Mouse (Mus musculus): ENCODE measurements around the gene Arhgap8. TPM values are rescaled to one million over a fixed set of nuclear protein-coding genes. Genes with fewer than 3 reads are reported as not detected.

Gene Arhgap8
- polyA plus RNA-seq, 1 experiment from 2014 or later, result 3.2 TPM

DNA sequence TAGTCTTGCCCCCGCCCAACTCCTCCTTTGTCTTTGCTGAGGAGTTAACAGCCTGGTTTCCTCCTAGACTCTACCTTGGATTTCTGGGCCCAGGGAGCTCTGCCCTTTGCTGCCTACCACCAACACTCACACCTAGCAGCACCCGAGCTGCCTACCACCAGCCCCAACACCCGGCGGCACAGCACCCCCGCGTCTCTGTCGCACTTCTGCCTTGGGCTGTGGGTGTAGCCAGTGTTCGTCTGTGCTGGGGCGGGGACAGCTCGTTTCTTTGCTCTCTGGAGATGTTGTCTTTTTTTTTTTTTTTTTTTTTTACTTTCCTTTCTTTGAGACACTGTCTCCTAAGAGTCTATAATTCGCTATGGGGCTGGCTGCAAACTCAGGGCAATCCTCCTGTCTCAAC is 41.9 kb upstream of the Arhgap8 start:
- H3K4me2 ChIP-seq (ENCODE audit: low read length), result no peak overlapping the region
- H3K27me3 ChIP-seq (ENCODE audit: control insufficient read depth, insufficient read depth, low read length), result no peaks in the 10 kb centered on the region
- no peak overlapping the region for H3K27ac ChIP-seq (replicated peaks in 1 of 2; ENCODE audit: control insufficient read depth in 1 of 2, insufficient read depth in 1 of 2, low read depth in 2 of 2, low read length in 2 of 2)
- no peaks in the 10 kb centered on the region for H3K36me3 ChIP-seq (ENCODE audit: control insufficient read depth, insufficient read depth, low read length)
- no peak for ATAC-seq (ENCODE audit: insufficient number of reproducible peaks, insufficient read depth, low FRiP score, low read depth)
- H3K4me3 ChIP-seq (ENCODE audit: control insufficient read depth in 1 of 2, insufficient read depth in 1 of 2, low read depth in 1 of 2, low read length in 2 of 2), result no peak overlapping the region
- H3K9ac ChIP-seq (ENCODE audit: low read length), result no peak overlapping the region
- no peaks in the 10 kb centered on the region for H3K9me3 ChIP-seq (ENCODE audit: control insufficient read depth, low read length)
- peaks cover 10 to 13% of the 10 kb centered on the region in 2 experiments for H3K4me1 ChIP-seq (ENCODE audit: control insufficient read depth in 2 of 2, insufficient read depth in 2 of 2, low read length in 2 of 2)
- WGBS, result 62% methylated on average over 11 of the region's 11 CpGs

DNA sequence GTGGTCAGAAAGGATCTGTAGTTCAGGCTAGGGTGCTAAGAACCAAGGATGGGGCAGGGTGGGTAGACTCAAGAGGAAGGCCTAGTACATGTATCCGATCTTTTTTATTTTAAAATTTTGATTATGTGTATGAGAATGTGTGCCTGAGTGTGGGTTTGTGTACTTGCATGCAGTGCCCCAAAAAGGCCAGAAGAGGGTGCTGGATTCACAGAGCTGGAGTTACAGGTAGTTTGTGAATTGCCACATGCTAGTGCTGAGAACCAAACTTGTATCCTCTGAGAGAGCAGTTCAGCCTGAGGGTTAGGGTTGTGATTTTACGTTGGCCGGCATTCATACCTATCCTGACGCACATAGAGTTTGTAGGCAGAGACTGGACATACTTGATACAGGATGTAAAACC is 40.8 kb upstream of the Arhgap8 start:
- H3K9me3 ChIP-seq (ENCODE audit: control insufficient read depth, low read length), result no peaks in the 10 kb centered on the region
- no peaks in the 10 kb centered on the region for H3K36me3 ChIP-seq (ENCODE audit: control insufficient read depth, insufficient read depth, low read length)
- no peak overlapping the region for H3K4me2 ChIP-seq (ENCODE audit: low read length)
- no peaks in the 10 kb centered on the region for H3K27me3 ChIP-seq (ENCODE audit: control insufficient read depth, insufficient read depth, low read length)
- no peak overlapping the region for H3K9ac ChIP-seq (ENCODE audit: low read length)
- H3K4me1 ChIP-seq (ENCODE audit: control insufficient read depth in 2 of 2, insufficient read depth in 2 of 2, low read length in 2 of 2), result peaks cover 12 to 20% of the 10 kb centered on the region in 2 experiments
- no peak overlapping the region for H3K27ac ChIP-seq (replicated peaks in 1 of 2; ENCODE audit: control insufficient read depth in 1 of 2, insufficient read depth in 1 of 2, low read depth in 2 of 2, low read length in 2 of 2)
- 95% methylated on average over 4 of the region's 4 CpGs for WGBS
- H3K4me3 ChIP-seq (ENCODE audit: control insufficient read depth in 1 of 2, insufficient read depth in 1 of 2, low read depth in 1 of 2, low read length in 2 of 2), result no peak overlapping the region
- ATAC-seq (ENCODE audit: insufficient number of reproducible peaks, insufficient read depth, low FRiP score, low read depth), result no peak

DNA sequence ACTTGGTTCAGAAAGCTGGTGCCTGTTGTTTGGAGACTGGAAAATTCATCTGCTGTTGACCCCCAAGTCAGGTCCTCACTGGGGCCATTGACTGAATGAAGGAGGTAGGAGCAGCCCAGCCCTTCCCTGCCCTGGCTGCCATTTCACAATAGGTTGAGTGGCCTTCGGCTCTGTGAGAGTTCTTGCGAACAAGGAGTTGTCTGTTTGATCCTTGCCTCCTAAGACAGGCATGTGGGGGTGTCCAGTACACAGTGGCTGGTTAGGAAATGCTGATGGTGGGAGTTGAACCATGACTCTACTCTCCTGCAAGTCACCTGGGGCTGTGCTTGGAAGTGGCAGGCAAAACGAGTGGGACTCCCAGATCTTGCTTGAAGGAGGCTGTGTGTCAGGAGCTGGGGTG is 40.1 kb upstream of the Arhgap8 start:
- Histone ChIP-seq H3K4me3 (ENCODE audit: control insufficient read depth in 1 of 2, insufficient read depth in 1 of 2, low read depth in 1 of 2, low read length in 2 of 2) (no peak overlapping the region), H3K9ac (ENCODE audit: low read length) (no peak overlapping the region), H3K4me1 (ENCODE audit: control insufficient read depth in 2 of 2, insufficient read depth in 2 of 2, low read length in 2 of 2) (peaks cover 12 to 22% of the 10 kb centered on the region in 2 experiments), H3K27me3 (ENCODE audit: control insufficient read depth, insufficient read depth, low read length) (no peaks in the 10 kb centered on the region), H3K27ac (replicated peaks in 1 of 2; ENCODE audit: control insufficient read depth in 1 of 2, insufficient read depth in 1 of 2, low read depth in 2 of 2, low read length in 2 of 2) (no peak overlapping the region), H3K4me2 (ENCODE audit: low read length) (no peak overlapping the region), H3K36me3 (ENCODE audit: control insufficient read depth, insufficient read depth, low read length) (no peaks in the 10 kb centered on the region), H3K9me3 (ENCODE audit: control insufficient read depth, low read length) (no peaks in the 10 kb centered on the region)
- WGBS, result 83% methylated on average over 3 of the region's 3 CpGs
- no peak for ATAC-seq (ENCODE audit: insufficient number of reproducible peaks, insufficient read depth, low FRiP score, low read depth)

DNA sequence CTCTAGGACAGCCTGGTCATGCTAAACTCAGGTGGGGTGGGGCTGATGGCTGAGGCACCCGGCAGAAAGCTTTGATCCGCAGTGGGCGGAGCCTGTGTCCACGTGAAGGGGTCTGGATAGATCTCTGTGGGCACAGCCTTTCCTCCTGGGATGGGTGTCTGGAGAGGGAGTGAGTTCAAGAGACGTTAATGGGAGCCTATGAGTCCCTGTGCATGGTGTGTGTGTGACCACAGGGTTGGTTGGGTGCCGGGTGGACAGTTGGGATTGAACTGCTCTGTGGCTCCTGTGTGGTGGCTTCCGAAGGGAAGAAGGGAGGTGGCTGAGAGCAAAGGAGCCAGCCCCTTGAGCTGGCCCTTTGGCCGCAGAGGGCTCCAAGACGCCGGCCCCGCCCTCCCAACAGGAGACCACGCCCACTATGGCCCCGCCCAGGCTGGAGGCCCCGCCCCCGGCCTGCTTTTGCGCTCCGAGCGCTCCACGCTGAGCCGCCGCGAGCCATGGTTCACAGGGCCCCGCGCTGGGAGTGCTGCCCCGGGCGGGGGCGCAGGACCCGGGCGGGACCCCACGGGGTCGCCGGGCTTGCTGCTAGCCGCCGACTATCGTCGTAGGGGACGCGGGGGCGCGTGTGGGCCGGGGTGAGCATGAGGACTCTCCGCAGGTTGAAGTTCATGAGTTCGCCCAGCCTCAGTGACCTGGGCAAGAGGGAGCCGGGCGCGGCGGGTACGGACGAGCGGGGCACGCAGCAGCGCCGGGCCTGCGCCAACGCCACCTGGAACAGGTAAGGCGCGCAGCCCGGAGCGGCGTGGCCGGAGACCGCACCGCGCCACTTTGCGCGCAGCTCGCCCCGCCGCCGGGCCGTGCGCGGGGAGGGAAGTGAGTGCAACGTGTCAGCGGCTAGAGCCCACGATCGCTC is 39.1 kb upstream of the Arhgap8 start:
- H3K4me1 ChIP-seq (ENCODE audit: control insufficient read depth in 2 of 2, insufficient read depth in 2 of 2, low read length in 2 of 2), result peaks cover 15 to 24% of the 10 kb centered on the region in 2 experiments
- peak overlapping the region; percentile 91 for H3K4me2 ChIP-seq (ENCODE audit: low read length)
- under 1% methylated on average over 68 of the region's 77 CpGs for WGBS
- no peaks in the 10 kb centered on the region for H3K9me3 ChIP-seq (ENCODE audit: control insufficient read depth, low read length)
- peak overlapping the region; percentile 81 for H3K9ac ChIP-seq (ENCODE audit: low read length)
- ATAC-seq (ENCODE audit: insufficient number of reproducible peaks, insufficient read depth, low FRiP score, low read depth), result peak; percentile 57
- peak overlapping the region; percentile 34 to 71 for H3K27ac ChIP-seq (replicated peaks in 1 of 2; ENCODE audit: control insufficient read depth in 1 of 2, insufficient read depth in 1 of 2, low read depth in 2 of 2, low read length in 2 of 2)
- no peaks in the 10 kb centered on the region for H3K27me3 ChIP-seq (ENCODE audit: control insufficient read depth, insufficient read depth, low read length)
- no peaks in the 10 kb centered on the region for H3K36me3 ChIP-seq (ENCODE audit: control insufficient read depth, insufficient read depth, low read length)
- peak overlapping the region; percentile 71 to 73 for H3K4me3 ChIP-seq (ENCODE audit: control insufficient read depth in 1 of 2, insufficient read depth in 1 of 2, low read depth in 1 of 2, low read length in 2 of 2)

DNA sequence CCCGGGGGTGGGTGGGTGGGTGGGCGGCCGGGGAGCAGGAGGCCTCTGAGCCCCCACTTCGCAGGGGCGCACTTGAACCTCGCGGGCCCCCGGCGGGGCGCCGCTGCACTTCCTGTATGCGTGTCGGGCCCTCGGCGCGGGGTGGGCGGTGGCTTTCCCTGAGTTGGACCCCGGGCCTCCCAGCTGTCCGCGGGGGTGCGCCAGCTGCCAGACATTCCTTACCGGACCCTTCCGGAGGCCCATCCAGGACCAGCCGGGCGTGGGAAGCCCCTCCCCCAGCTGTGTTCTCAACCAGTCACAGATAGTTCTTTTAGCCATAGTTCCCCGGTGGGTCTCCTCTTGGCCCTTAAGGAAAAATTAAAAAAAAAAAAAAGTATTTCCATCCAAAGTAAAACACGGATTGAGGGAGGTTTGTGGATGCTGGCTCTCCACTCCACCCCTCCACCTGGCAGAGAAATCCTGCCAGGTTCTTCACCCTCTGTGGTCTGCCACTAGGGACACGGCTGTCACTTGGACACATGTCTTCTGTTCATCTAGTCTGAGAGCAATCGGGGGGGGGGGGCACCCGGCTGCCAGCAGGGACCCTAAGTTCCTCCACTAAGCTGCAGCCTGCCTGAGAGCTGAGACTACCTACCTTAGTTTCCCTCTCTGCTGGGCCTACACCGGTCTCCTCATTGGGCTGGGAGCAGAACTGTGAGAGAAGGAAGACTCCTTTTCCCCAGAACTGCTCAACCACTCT is 38.2 kb upstream of the Arhgap8 start:
- WGBS, result 1% methylated on average over 28 of the region's 31 CpGs
- Histone ChIP-seq H3K9me3 (ENCODE audit: control insufficient read depth, low read length) (no peaks in the 10 kb centered on the region), H3K27me3 (ENCODE audit: control insufficient read depth, insufficient read depth, low read length) (no peaks in the 10 kb centered on the region), H3K4me2 (ENCODE audit: low read length) (peak overlapping the region; percentile 91), H3K9ac (ENCODE audit: low read length) (peak overlapping the region; percentile 81), H3K4me1 (ENCODE audit: control insufficient read depth in 2 of 2, insufficient read depth in 2 of 2, low read length in 2 of 2) (peaks cover 15 to 24% of the 10 kb centered on the region in 2 experiments), H3K4me3 (ENCODE audit: control insufficient read depth in 1 of 2, insufficient read depth in 1 of 2, low read depth in 1 of 2, low read length in 2 of 2) (peak overlapping the region; percentile 71 to 73), H3K27ac (replicated peaks in 1 of 2; ENCODE audit: control insufficient read depth in 1 of 2, insufficient read depth in 1 of 2, low read depth in 2 of 2, low read length in 2 of 2) (peak overlapping the region; percentile 42 to 71), H3K36me3 (ENCODE audit: control insufficient read depth, insufficient read depth, low read length) (no peaks in the 10 kb centered on the region)
- peak; percentile 52; the same call in 1 of the 2 replicates for ATAC-seq (ENCODE audit: insufficient number of reproducible peaks, insufficient read depth, low FRiP score, low read depth)

DNA sequence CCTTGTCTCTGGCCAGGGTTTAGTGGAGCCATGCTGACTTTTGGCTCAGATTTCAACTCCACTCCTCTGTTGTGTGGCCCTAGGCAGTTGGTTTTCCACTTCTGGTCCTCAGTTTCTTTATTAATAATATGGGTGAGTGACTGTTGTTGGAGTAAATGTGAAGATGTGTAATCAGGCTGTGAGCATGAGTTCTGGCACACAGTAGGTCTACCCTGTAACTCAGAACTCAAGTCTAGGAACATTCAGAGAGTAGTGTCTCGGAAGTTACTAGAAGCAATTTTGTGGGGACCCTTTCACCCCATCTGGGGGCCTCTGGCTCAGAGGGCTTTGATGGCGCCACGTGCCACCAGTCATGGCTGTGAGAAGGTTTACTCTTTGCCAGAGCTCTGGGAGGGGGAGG is 37.6 kb upstream of the Arhgap8 start:
- no peaks in the 10 kb centered on the region for H3K27me3 ChIP-seq (ENCODE audit: control insufficient read depth, insufficient read depth, low read length)
- no peak for ATAC-seq (ENCODE audit: insufficient number of reproducible peaks, insufficient read depth, low FRiP score, low read depth)
- no peaks in the 10 kb centered on the region for H3K36me3 ChIP-seq (ENCODE audit: control insufficient read depth, insufficient read depth, low read length)
- WGBS, result 79% methylated on average over 3 of the region's 3 CpGs
- H3K27ac ChIP-seq (replicated peaks in 1 of 2; ENCODE audit: control insufficient read depth in 1 of 2, insufficient read depth in 1 of 2, low read depth in 2 of 2, low read length in 2 of 2), result peak overlapping the region; percentile 42 to 71; a peak in 3 of 4 replicates
- H3K4me1 ChIP-seq (ENCODE audit: control insufficient read depth in 2 of 2, insufficient read depth in 2 of 2, low read length in 2 of 2), result peaks cover 15 to 25% of the 10 kb centered on the region in 2 experiments
- H3K4me3 ChIP-seq (ENCODE audit: control insufficient read depth in 1 of 2, insufficient read depth in 1 of 2, low read depth in 1 of 2, low read length in 2 of 2), result peak overlapping the region; percentile 71 to 73
- H3K9me3 ChIP-seq (ENCODE audit: control insufficient read depth, low read length), result no peaks in the 10 kb centered on the region
- H3K4me2 ChIP-seq (ENCODE audit: low read length), result peak overlapping the region; percentile 91
- H3K9ac ChIP-seq (ENCODE audit: low read length), result peak overlapping the region; percentile 81

DNA sequence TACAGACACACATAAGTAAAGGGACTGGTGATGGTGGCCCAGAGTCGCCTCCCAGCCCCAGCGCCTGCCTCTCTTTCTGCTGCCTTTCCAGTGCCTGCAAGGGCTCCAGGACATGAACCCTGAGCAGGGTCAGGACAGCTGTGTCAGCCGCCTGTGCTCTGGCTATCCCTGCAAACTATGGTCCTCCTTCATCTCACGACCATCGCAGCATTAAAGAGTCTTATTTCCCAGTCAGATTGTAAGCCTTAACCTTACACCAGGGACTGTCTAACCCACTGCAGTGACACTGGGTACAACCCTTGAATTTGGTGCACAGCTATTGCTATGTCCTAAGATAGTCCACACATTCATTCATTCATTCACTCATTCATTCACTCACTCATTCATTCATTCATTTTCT is 37.0 kb upstream of the Arhgap8 start:
- H3K9me3 ChIP-seq (ENCODE audit: control insufficient read depth, low read length), result no peaks in the 10 kb centered on the region
- WGBS, result 77% methylated on average over 5 of the region's 5 CpGs

More for the DNA sequence above, 37.0 kb upstream of the Arhgap8 start:
- ATAC-seq (ENCODE audit: insufficient number of reproducible peaks, insufficient read depth, low FRiP score, low read depth), result no peak
- Histone ChIP-seq H3K4me2 (ENCODE audit: low read length) (peak overlapping the region; percentile 91), H3K4me1 (ENCODE audit: control insufficient read depth in 2 of 2, insufficient read depth in 2 of 2, low read length in 2 of 2) (peaks cover 17 to 31% of the 10 kb centered on the region in 2 experiments), H3K27ac (replicated peaks in 1 of 2; ENCODE audit: control insufficient read depth in 1 of 2, insufficient read depth in 1 of 2, low read depth in 2 of 2, low read length in 2 of 2) (no peak overlapping the region), H3K4me3 (ENCODE audit: control insufficient read depth in 1 of 2, insufficient read depth in 1 of 2, low read depth in 1 of 2, low read length in 2 of 2) (no peak overlapping the region), H3K27me3 (ENCODE audit: control insufficient read depth, insufficient read depth, low read length) (no peaks in the 10 kb centered on the region), H3K36me3 (ENCODE audit: control insufficient read depth, insufficient read depth, low read length) (no peaks in the 10 kb centered on the region), H3K9ac (ENCODE audit: low read length) (no peak overlapping the region)
